Mouse (Mus musculus) T-helper 1 cell (primary cell): Measurements from ENCODE around the gene Crybb3.

Experiments used
- in situ Hi-C: fragments of 300-600 bp; cut with MboI, MseI; formaldehyde crosslinking; loops from one replicate; pipeline ENCODE4 v1.15.1; 2025; ENCODE audit warnings: high pct_unique_total_duplicates

Crybb3 gene

DNA sequence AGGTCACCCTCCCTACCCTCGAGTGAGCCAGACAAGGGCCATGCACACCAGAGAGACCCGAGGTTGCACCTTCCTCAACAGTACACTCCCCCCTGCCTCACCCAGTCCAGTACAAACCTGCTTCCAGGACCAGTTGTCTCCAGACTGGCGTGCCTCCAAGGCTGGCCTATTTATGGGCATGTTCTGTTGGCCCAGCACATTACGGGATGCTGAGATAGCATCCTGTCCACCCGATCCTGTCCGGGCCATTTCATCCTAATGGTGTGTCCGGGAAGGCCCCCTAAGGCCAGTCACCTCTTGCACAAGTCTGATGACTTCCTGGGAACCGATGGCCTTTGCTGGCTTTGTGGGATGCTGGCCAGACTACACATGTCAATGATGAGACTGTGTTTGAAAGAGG is at the start of gene Crybb3:
TSS of gene Crybb3 (minus strand) at position 146 of the 400 bp plus-strand sequence.
- in situ Hi-C loops: loop anchor here (25.0 kb wide), 1 partner anchor 1456 kb away; no protein-coding TSS in a partner anchor

DNA sequence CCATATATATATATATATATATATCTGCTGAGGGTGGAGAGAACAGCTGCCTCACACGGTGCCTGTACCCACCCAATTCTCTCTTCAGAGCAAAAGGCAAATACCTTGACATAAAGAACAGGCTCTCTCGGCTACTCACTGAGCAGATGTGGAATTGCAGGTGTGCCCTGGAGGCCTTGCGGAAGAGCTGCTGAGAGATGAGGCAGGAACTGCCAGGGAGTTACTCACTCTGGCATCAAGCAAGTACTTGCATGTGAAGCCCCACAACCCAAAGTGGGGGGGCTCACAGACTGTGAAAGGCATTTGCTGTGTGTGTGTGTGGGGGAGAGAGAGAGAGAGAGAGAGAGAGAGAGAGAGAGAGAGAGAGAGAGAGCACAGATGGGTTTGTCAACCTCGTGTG is 47.0 kb upstream of the Crybb3 start:
- in situ Hi-C loops: no loop called here

- in situ Hi-C loops: no loop called here
Measured at GRCm38 (mm10) chr5:113126476-113126875, 45.1 kb upstream of the Crybb3 start.

- in situ Hi-C loops: no loop called here
Measured at GRCm38 (mm10) chr5:113123693-113124092, 42.3 kb upstream of the Crybb3 start.

- in situ Hi-C loops: no loop called here
Measured at GRCm38 (mm10) chr5:113122326-113123054, 41.1 kb upstream of the Crybb3 start.

DNA sequence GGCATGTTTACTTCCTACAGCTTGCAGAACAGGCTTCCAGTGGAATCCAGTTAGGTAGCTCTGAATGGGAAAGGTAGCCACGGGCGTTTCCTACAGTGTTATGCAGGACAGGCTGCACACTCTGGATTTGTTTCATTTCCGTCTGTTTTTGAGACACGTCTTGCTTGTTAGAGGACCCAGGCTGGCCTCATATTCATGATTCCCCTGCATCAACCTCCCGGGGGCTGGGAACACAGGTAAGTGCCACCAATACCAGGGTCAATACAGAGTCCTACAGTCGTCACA is 40.1 kb upstream of the Crybb3 start:
- in situ Hi-C loops: no loop called here

- in situ Hi-C loops: no loop called here
Measured at GRCm38 (mm10) chr5:113120741-113121590, 39.6 kb upstream of the Crybb3 start.

GRCm38 (mm10) chr5:113119861-113120465 is 38.6 kb upstream of the Crybb3 start:
- in situ Hi-C loops: loop anchor here (10.0 kb wide), 1 partner anchor 715 kb away; the partner anchor contains the start of gene Selplg

GRCm38 (mm10) chr5:113119291-113119690 is 37.9 kb upstream of the Crybb3 start:
- in situ Hi-C loops: loop anchor here (10.0 kb wide), 1 partner anchor 716 kb away; the partner anchor contains the start of gene Selplg

- in situ Hi-C loops: loop anchor here (10.0 kb wide), 1 partner anchor 716 kb away; the partner anchor contains the start of gene Selplg
Measured at GRCm38 (mm10) chr5:113118695-113119094, 37.3 kb upstream of the Crybb3 start.

GRCm38 (mm10) chr5:113117361-113117760 is 36.0 kb upstream of the Crybb3 start:
- in situ Hi-C loops: loop anchor here (10.0 kb wide), 1 partner anchor 717 kb away; the partner anchor contains the start of gene Selplg

- in situ Hi-C loops: loop anchor here (10.0 kb wide), 1 partner anchor 719 kb away; the partner anchor contains the start of gene Selplg
Measured at GRCm38 (mm10) chr5:113115896-113116295, 34.5 kb upstream of the Crybb3 start.

DNA sequence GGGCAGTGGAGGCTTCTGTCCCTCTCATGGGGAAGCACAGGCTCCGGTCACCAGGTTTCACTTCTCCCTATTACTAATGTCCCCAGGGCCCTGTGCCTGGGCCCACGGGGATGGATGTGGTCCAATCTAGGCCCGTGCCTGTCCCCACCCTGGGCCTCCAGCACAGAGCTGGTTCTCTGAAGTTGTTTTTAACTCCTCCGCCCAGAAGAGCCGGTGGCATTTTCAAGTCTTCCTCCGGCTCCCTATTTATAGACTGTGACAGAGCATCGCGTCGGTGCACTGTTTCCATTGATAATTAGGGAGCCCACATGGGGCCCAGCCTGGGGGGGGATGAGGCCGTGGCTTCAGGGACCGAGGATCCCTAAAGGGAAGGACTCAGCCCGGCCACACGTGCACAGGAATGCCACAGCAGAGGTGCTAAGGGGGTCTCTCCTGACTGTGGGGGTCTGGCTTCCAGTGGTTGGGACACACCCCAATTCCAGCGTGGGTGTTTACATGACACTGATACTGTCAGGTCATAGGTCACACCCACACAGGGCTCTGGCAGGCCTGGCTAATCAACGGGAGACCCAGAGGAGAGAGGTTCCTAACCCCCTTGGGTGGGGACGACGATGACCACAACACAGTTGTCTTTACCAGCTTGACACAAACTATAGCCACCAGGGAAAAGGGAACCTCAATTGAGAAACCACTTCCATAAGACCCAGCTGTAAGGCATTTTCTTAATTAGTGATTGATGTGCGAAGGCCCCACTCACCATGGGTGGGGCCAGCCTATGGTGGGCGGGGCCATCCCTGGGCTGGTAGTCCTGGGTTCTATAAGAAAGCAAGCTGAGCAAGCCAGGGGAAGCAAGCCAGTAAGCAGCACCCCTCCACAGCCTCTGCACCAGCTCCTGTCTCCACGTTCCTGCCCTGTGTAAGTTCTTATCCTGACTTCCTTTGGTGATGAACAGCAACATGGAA is 33.2 kb upstream of the Crybb3 start:
- in situ Hi-C loops: loop anchor here (10.0 kb wide), 1 partner anchor 720 kb away; the partner anchor contains the start of gene Selplg

- in situ Hi-C loops: loop anchor here (10.0 kb wide), 1 partner anchor 722 kb away; the partner anchor contains the start of gene Selplg
Measured at GRCm38 (mm10) chr5:113113120-113113519, 31.7 kb upstream of the Crybb3 start.

DNA sequence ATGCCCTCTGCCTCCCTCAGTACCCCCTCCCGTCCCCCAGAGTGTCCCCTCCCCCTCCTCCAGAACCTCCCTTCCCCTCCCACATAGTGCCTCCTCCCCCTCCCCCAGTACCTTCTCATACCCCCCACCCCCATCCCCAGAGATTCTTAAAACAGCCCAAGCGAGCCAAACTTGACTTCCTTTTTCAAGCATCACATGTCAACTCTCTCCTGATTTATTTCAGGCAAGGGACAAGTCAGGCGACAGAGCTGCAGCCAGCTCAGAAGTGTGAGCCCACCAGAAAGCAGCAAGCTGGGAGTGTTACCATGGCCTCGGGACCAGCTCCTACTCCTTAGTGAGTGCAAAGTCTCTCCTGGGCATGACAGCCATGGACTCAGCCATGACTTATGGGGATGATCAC is 30.0 kb upstream of the Crybb3 start:
- in situ Hi-C loops: loop anchor here (10.0 kb wide), 1 partner anchor 723 kb away; the partner anchor contains the start of gene Selplg

- in situ Hi-C loops: loop anchor here (10.0 kb wide), 1 partner anchor 724 kb away; the partner anchor contains the start of gene Selplg
Measured at GRCm38 (mm10) chr5:113110929-113111328, 29.5 kb upstream of the Crybb3 start.

DNA sequence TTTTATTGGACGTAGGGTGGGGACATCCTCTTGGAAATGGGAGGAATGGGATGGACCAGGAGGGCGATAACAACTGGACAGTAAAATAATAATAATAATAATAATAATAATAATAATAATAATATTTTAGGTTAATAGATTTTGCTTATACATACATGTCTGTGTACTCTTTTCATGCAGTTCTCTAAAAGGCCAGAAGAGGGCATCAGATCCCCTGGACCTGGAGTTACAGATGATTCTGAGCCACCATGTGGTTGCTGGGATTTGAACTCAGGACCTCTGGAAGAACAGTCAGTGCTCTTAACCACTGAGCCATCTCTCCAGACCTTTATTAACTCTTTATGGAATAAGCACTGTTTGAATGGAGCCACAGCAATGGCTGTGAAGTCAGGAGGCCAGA is 28.3 kb upstream of the Crybb3 start:
- in situ Hi-C loops: loop anchor here (10.0 kb wide), 1 partner anchor 725 kb away; the partner anchor contains the start of gene Selplg

DNA sequence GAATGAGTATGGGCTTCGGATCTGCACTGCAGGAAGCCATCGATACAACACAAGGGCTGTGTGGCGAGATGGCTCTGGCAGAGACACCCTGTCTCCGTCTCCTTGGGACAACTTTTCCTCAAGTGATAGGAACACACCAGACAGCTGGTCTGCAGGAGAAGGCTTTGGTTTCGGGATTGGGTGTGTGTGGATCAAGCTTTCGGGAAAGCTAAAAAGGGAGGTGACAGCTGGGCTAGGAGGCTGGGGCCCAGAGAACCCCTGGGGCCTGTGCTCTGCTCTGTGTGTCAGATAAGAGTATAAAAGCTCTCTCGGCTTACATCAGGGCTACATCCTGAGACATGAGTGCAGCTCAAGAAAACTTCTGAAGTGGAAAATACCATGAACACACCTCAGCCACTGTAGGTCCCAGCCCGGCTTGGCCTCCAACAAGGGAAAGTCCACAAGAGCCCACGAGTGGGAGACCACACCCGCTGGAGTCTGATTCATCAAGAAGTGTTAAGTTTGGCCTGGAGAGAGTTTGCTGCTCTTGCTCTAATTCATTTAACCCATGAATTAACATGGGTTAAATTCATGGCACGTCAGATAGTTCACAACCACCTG is 26.9 kb upstream of the Crybb3 start:
- in situ Hi-C loops: no loop called here

DNA sequence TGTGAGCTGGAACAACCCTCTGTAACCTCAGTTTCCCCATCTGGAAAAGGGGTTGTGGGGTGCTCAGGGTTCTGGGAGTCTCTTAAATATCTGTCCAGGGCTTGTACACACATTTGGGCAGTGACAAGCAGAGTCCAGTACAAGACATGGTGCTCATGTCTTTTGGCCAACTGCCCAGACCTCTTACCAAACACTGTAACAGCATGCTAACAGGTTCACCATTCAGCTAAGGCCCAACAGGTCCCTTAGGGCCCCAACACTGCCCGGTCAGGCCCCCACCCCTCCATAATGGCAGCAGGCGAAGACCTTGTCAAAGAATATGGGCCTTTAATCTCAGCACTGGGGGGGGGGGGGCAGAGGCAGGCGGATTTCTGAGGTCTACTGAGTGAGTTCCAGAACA is 26.3 kb upstream of the Crybb3 start:
- in situ Hi-C loops: no loop called here

GRCm38 (mm10) chr5:113106594-113106993 is 25.2 kb upstream of the Crybb3 start:
- in situ Hi-C loops: no loop called here
